Mouse (Mus musculus): ENCODE results near the gene Copg2. TPM values are rescaled to one million over a fixed set of nuclear protein-coding genes. Genes with fewer than 3 reads are reported as not detected.

Copg2 gene
- polyA plus RNA-seq, 1 experiment from 2014 or later = 26.8 TPM

- no peak overlapping the region for H3K4me3 ChIP-seq (ENCODE audit: low read length)
- H3K9me3 ChIP-seq (ENCODE audit: control insufficient read depth, low read length) = no peaks in the 10 kb centered on the region
- H3K36me3 ChIP-seq (ENCODE audit: control insufficient read depth, insufficient read depth, low read length) = peaks cover 20% of the 10 kb centered on the region
- ATAC-seq (ENCODE audit: low read depth) = no peak
- H3K27ac ChIP-seq (ENCODE audit: low read length) = no peak overlapping the region
- H3K9ac ChIP-seq (ENCODE audit: low read length) = no peak overlapping the region
- H3K4me2 ChIP-seq (ENCODE audit: low read depth, low read length) = no peak overlapping the region
- H3K27me3 ChIP-seq (ENCODE audit: control insufficient read depth, insufficient read depth, low read depth, low read length) = no peaks in the 10 kb centered on the region
- H3K4me1 ChIP-seq (replicated peaks; ENCODE audit: control insufficient read depth, insufficient read depth, low read length) = 0 out of 2 replicates have a peak, but pooled peaks cover 5% of the 10 kb centered on the region
- WGBS = 59% methylated on average over 2 of the region's 2 CpGs
These were observed 145.4 kb downstream of the Copg2 start for GRCm38 (mm10) chr6:30751209-30751608.

DNA sequence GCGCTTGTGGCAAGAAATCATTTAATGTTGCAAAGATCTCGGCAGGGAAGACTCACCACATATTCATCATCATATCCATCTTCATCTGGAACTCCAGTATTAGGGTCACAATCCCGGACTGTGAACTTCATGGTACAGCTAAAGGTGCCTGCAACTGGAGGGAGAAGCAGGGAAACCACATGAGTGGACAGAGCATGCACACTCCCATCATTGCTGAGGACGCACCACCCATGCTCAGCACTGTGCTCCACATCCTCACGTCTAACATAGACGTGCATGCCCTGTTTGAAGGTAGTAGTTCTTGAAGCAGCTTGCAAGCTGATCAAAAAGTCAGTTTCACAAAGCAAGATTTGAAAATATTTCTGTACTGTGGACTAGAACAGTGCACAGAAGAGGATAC lies 146.1 kb downstream of the Copg2 start:
- 67% methylated on average over 6 of the region's 6 CpGs for WGBS
- Histone ChIP-seq H3K4me1 (replicated peaks; ENCODE audit: control insufficient read depth, insufficient read depth, low read length) (0 out of 2 replicates have a peak, but pooled peaks cover 5% of the 10 kb centered on the region), H3K36me3 (ENCODE audit: control insufficient read depth, insufficient read depth, low read length) (peaks cover 22% of the 10 kb centered on the region), H3K4me3 (ENCODE audit: low read length) (no peak overlapping the region), H3K9me3 (ENCODE audit: control insufficient read depth, low read length) (no peaks in the 10 kb centered on the region), H3K9ac (ENCODE audit: low read length) (no peak overlapping the region), H3K27me3 (ENCODE audit: control insufficient read depth, insufficient read depth, low read depth, low read length) (no peaks in the 10 kb centered on the region), H3K27ac (ENCODE audit: low read length) (no peak overlapping the region), H3K4me2 (ENCODE audit: low read depth, low read length) (no peak overlapping the region)
- no peak for ATAC-seq (ENCODE audit: low read depth)

DNA sequence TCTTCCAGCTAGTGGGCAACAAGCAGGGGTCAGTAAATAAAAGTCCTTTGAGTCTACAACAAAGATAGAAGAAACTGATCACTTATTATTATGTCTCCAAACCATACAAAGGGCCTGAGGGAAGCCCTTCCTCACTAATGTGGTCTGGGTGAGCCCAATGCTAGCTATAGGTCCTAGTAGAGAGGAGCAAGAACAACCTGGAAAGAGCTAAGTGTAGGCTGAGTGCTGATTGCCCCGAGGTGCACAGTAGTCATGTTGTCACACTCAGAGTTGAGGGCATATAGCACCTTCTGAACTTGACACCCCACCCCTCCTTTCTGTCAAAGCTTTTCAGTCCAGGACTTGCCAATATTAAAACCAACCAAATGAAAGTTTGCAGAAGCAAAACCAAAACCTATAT lies 146.7 kb downstream of the Copg2 start:
- Histone ChIP-seq H3K4me2 (ENCODE audit: low read depth, low read length) (no peak overlapping the region), H3K36me3 (ENCODE audit: control insufficient read depth, insufficient read depth, low read length) (peaks cover 24% of the 10 kb centered on the region), H3K27ac (ENCODE audit: low read length) (no peak overlapping the region), H3K4me3 (ENCODE audit: low read length) (no peak overlapping the region), H3K4me1 (replicated peaks; ENCODE audit: control insufficient read depth, insufficient read depth, low read length) (0 out of 2 replicates have a peak, but pooled peaks cover 5% of the 10 kb centered on the region), H3K27me3 (ENCODE audit: control insufficient read depth, insufficient read depth, low read depth, low read length) (no peaks in the 10 kb centered on the region), H3K9me3 (ENCODE audit: control insufficient read depth, low read length) (no peaks in the 10 kb centered on the region), H3K9ac (ENCODE audit: low read length) (no peak overlapping the region)
- 45% methylated on average over 1 of the region's 1 CpGs for WGBS
- ATAC-seq (ENCODE audit: low read depth) = no peak

- Histone ChIP-seq H3K9me3 (ENCODE audit: control insufficient read depth, low read length) (no peaks in the 10 kb centered on the region), H3K36me3 (ENCODE audit: control insufficient read depth, insufficient read depth, low read length) (peaks cover 26% of the 10 kb centered on the region), H3K4me1 (replicated peaks; ENCODE audit: control insufficient read depth, insufficient read depth, low read length) (0 out of 2 replicates have a peak, but pooled peaks cover 5% of the 10 kb centered on the region), H3K27ac (ENCODE audit: low read length) (no peak overlapping the region), H3K27me3 (ENCODE audit: control insufficient read depth, insufficient read depth, low read depth, low read length) (no peaks in the 10 kb centered on the region), H3K9ac (ENCODE audit: low read length) (no peak overlapping the region), H3K4me2 (ENCODE audit: low read depth, low read length) (no peak overlapping the region), H3K4me3 (ENCODE audit: low read length) (no peak overlapping the region)
- WGBS = 52% methylated on average over 2 of the region's 2 CpGs
- ATAC-seq (ENCODE audit: low read depth) = peak; percentile 51
These were observed 147.4 kb downstream of the Copg2 start for GRCm38 (mm10) chr6:30749042-30749689.

- ATAC-seq (ENCODE audit: low read depth) = no peak; the same call in 1 of the 2 replicates
- no peak overlapping the region for H3K9ac ChIP-seq (ENCODE audit: low read length)
- H3K27ac ChIP-seq (ENCODE audit: low read length) = no peak overlapping the region; the same call in 1 of the 2 replicates
- H3K27me3 ChIP-seq (ENCODE audit: control insufficient read depth, insufficient read depth, low read depth, low read length) = no peaks in the 10 kb centered on the region
- H3K9me3 ChIP-seq (ENCODE audit: control insufficient read depth, low read length) = no peaks in the 10 kb centered on the region
- peaks cover 30% of the 10 kb centered on the region for H3K36me3 ChIP-seq (ENCODE audit: control insufficient read depth, insufficient read depth, low read length)
- 0 out of 2 replicates have a peak, but pooled peaks cover 5% of the 10 kb centered on the region for H3K4me1 ChIP-seq (replicated peaks; ENCODE audit: control insufficient read depth, insufficient read depth, low read length)
- no peak overlapping the region for H3K4me3 ChIP-seq (ENCODE audit: low read length)
- 59% methylated on average over 6 of the region's 6 CpGs for WGBS
- H3K4me2 ChIP-seq (ENCODE audit: low read depth, low read length) = no peak overlapping the region
These were observed 148.2 kb downstream of the Copg2 start for GRCm38 (mm10) chr6:30748358-30748910.

DNA sequence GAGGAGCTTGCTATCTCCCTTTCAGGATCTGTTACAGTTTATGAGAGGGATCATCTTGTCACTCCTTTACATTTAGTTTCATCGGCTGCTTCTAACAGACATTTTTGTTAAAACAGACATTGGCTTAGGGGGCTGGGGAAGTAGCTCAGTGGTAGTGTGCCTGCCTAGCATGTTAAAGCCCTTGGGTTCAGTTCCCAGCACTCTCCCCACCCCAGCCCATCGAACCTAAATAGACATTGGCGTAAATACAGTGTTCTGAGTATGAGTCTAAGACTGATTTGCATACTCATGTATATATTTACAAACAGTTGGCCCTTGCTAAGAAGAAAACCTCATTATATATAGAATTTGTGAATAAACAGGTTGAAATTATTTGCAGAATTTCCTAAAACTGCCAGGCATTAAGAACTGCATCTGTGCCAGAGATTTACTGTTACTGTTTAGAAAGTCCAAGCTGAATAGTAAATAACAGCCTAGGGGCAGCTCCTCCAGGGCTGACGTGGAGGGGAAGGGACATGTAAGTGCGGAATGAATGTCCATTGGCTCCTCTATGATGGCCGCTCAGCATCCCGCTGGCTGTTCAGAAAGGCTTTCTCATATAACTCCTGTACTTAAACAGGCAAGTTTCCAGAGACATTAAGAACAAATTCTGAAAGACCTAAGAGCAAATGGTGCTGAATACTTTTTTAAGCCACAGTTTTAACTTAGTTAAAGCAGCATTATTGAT lies 148.8 kb downstream of the Copg2 start:
- peaks cover 34% of the 10 kb centered on the region for H3K36me3 ChIP-seq (ENCODE audit: control insufficient read depth, insufficient read depth, low read length)
- no peaks in the 10 kb centered on the region for H3K27me3 ChIP-seq (ENCODE audit: control insufficient read depth, insufficient read depth, low read depth, low read length)

DNA sequence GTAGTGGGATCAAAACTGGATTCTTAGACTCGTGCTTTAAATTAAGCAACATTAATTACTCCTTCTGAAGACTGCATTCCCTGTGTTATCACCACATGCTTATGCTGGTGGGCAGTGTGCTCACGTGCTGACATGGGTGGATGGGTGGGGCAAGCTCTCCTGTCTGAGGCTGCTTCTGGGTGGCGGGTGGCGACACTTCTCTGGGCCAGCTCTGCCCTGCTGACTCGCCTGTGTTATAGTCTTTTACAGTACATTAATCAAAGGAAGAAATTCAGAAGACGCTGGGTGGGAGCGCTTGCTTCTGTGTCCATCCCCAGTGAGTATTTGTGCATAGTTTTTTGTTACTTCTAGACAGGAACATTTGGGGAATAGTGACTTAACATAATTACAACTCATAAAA lies 151.0 kb downstream of the Copg2 start:
- 0 out of 2 replicates have a peak, but pooled peaks cover 5% of the 10 kb centered on the region for H3K4me1 ChIP-seq (replicated peaks; ENCODE audit: control insufficient read depth, insufficient read depth, low read length)
- WGBS = 54% methylated on average over 7 of the region's 7 CpGs
- ATAC-seq (ENCODE audit: low read depth) = no peak
- H3K9me3 ChIP-seq (ENCODE audit: control insufficient read depth, low read length) = peaks cover 1% of the 10 kb centered on the region
- peaks cover 43% of the 10 kb centered on the region for H3K36me3 ChIP-seq (ENCODE audit: control insufficient read depth, insufficient read depth, low read length)
- no peak overlapping the region for H3K4me3 ChIP-seq (ENCODE audit: low read length)
- no peak overlapping the region for H3K27ac ChIP-seq (ENCODE audit: low read length)
- no peaks in the 10 kb centered on the region for H3K27me3 ChIP-seq (ENCODE audit: control insufficient read depth, insufficient read depth, low read depth, low read length)
- H3K9ac ChIP-seq (ENCODE audit: low read length) = no peak overlapping the region
- H3K4me2 ChIP-seq (ENCODE audit: low read depth, low read length) = no peak overlapping the region

More for the DNA sequence above, 148.8 kb downstream of the Copg2 start:
- no peak for ATAC-seq (ENCODE audit: low read depth)
- Histone ChIP-seq H3K9me3 (ENCODE audit: control insufficient read depth, low read length) (no peaks in the 10 kb centered on the region), H3K9ac (ENCODE audit: low read length) (no peak overlapping the region), H3K4me2 (ENCODE audit: low read depth, low read length) (no peak overlapping the region), H3K4me1 (replicated peaks; ENCODE audit: control insufficient read depth, insufficient read depth, low read length) (0 out of 2 replicates have a peak, but pooled peaks cover 5% of the 10 kb centered on the region), H3K4me3 (ENCODE audit: low read length) (no peak overlapping the region), H3K27ac (ENCODE audit: low read length) (no peak overlapping the region)
- 69% methylated on average over 7 of the region's 7 CpGs for WGBS

GRCm38 (mm10) chr6:30744846-30745245 lies 151.7 kb downstream of the Copg2 start:
- peaks cover 4% of the 10 kb centered on the region for H3K9me3 ChIP-seq (ENCODE audit: control insufficient read depth, low read length)
- peaks cover 43% of the 10 kb centered on the region for H3K36me3 ChIP-seq (ENCODE audit: control insufficient read depth, insufficient read depth, low read length)
- no peak overlapping the region for H3K4me3 ChIP-seq (ENCODE audit: low read length)
- H3K27ac ChIP-seq (ENCODE audit: low read length) = no peak overlapping the region
- no peak overlapping the region for H3K4me2 ChIP-seq (ENCODE audit: low read depth, low read length)
- 0 out of 2 replicates have a peak, but pooled peaks cover 5% of the 10 kb centered on the region for H3K4me1 ChIP-seq (replicated peaks; ENCODE audit: control insufficient read depth, insufficient read depth, low read length)
- no peak overlapping the region for H3K9ac ChIP-seq (ENCODE audit: low read length)
- WGBS = 77% methylated on average over 10 of the region's 10 CpGs
- no peaks in the 10 kb centered on the region for H3K27me3 ChIP-seq (ENCODE audit: control insufficient read depth, insufficient read depth, low read depth, low read length)
- no peak for ATAC-seq (ENCODE audit: low read depth)

DNA sequence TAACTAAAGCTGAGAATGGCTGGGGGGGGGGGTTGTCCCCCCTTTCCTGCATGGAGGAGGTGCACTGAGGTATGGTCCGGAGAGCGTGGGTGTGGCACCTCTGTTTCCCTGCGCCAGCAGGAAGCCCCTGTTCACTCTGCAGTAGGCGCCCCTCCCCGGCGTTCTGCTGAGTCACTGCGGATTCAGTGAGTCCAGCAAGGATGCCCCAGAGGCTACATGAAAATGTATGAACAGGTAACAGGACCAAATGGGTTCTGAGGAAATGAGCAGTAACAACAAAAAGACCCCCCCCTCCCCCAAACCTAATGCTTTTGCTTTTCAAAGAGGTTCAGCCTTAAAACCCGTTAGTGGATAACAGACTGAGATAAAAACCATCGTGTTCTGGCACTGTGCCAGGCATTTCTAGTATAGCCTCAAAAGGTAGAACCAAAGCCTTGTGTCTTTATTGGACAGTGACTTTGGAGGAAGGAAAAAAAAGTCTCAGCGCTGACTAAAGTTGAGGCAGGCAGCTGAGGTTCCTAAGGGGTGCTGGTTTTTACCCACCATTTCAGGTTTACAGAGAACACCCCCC lies 157.3 kb downstream of the Copg2 start:
- Histone ChIP-seq H3K36me3 (ENCODE audit: control insufficient read depth, insufficient read depth, low read length) (peaks cover 18% of the 10 kb centered on the region), H3K4me1 (replicated peaks; ENCODE audit: control insufficient read depth, insufficient read depth, low read length) (no peaks in the 10 kb centered on the region), H3K4me2 (ENCODE audit: low read depth, low read length) (peak overlapping the region; percentile 58), H3K27ac (ENCODE audit: low read length) (peak overlapping the region; percentile 5; the same call in 1 of the 2 replicates), H3K27me3 (ENCODE audit: control insufficient read depth, insufficient read depth, low read depth, low read length) (no peaks in the 10 kb centered on the region), H3K4me3 (ENCODE audit: low read length) (peak overlapping the region; percentile 57), H3K9ac (ENCODE audit: low read length) (peak overlapping the region; percentile 61), H3K9me3 (ENCODE audit: control insufficient read depth, low read length) (peaks cover 45% of the 10 kb centered on the region)
- no peak for ATAC-seq (ENCODE audit: low read depth)
- 49% methylated on average over 10 of the region's 10 CpGs for WGBS

Measured in lung, embryonic 16.5 days (tissue).